Mouse (Mus musculus): ENCODE results near the gene Trmu. TPM values are rescaled to one million over a fixed set of nuclear protein-coding genes. Genes with fewer than 3 reads are reported as not detected.
"Not testable (repeated sequence)": the region's sequence is repeated elsewhere in the genome, so short reads cannot be mapped to it uniquely, and the experiment has no call there.

Trmu gene
- polyA plus RNA-seq, 1 experiment from 2014 or later, result 36.2 TPM

GRCm38 (mm10) chr15:85845071-85845470, 34.0 kb upstream of the Trmu start:
- no peaks in the 10 kb centered on the region for H3K4me1 ChIP-seq (ENCODE audit: control insufficient read depth, insufficient read depth, low read length)
- no peak overlapping the region for H3K4me3 ChIP-seq (replicated peaks; ENCODE audit: low read depth, low read length)
- no peaks in the 10 kb centered on the region for H3K36me3 ChIP-seq (ENCODE audit: control insufficient read depth, insufficient read depth, low read length)
- H3K9me3 ChIP-seq (ENCODE audit: control insufficient read depth, low read length), result no peaks in the 10 kb centered on the region
- H3K27me3 ChIP-seq (ENCODE audit: control insufficient read depth, insufficient read depth, low read length), result no peaks in the 10 kb centered on the region
- no peak for DNase-seq
- no peak overlapping the region for H3K27ac ChIP-seq (replicated peaks; ENCODE audit: low read depth, low read length)
- no peak overlapping the region for H3K4me2 ChIP-seq (ENCODE audit: low read length)
- ATAC-seq (ENCODE audit: low FRiP score, low TSS enrichment), result no peak
- no peak overlapping the region for H3K9ac ChIP-seq (replicated peaks; ENCODE audit: low read length)

- no peaks in the 10 kb centered on the region for H3K4me1 ChIP-seq (ENCODE audit: control insufficient read depth, insufficient read depth, low read length)
- 84% methylated on average over 12 of the region's 12 CpGs for WGBS
- no peak overlapping the region for H3K9ac ChIP-seq (replicated peaks; ENCODE audit: low read length)
- H3K36me3 ChIP-seq (ENCODE audit: control insufficient read depth, insufficient read depth, low read length), result no peaks in the 10 kb centered on the region
- H3K27me3 ChIP-seq (ENCODE audit: control insufficient read depth, insufficient read depth, low read length), result no peaks in the 10 kb centered on the region
- ATAC-seq (ENCODE audit: low FRiP score, low TSS enrichment) (no peak), DNase-seq (no peak)
- no peak overlapping the region for H3K27ac ChIP-seq (replicated peaks; ENCODE audit: low read depth, low read length)
- H3K4me3 ChIP-seq (replicated peaks; ENCODE audit: low read depth, low read length), result no peak overlapping the region
- no peaks in the 10 kb centered on the region for H3K9me3 ChIP-seq (ENCODE audit: control insufficient read depth, low read length)
- no peak overlapping the region for H3K4me2 ChIP-seq (ENCODE audit: low read length)
Measured at GRCm38 (mm10) chr15:85851656-85852392, 27.3 kb upstream of the Trmu start.

DNA sequence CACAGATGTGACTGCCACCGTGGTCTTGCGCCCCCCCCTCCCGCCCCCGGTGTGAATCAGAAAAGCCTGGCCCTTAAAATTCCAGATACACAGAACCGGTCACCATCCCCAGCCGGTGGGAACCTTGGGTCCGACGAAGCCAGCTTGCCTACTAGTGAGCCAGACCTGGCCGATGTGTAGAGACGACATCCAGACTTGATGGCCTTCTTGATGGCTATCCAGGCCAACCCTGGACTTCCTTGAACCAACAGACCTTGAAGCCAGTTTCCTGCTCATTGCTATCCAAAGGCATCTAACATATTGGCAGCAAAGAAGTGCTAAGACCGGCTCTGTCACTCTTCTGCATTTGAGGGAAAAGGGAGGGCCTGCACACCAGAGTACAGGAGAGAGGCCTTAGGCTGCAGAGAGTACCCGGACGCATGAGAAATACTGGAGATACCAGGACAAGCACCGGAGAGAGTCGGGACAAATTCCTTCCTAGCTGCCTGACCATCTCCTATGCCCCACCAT, 20.1 kb upstream of the Trmu start:
- Histone ChIP-seq H3K4me2 (ENCODE audit: low read length) (peak overlapping the region; percentile 91), H3K4me1 (ENCODE audit: control insufficient read depth, insufficient read depth, low read length) (peaks cover 17% of the 10 kb centered on the region), H3K9me3 (ENCODE audit: control insufficient read depth, low read length) (no peaks in the 10 kb centered on the region), H3K27me3 (ENCODE audit: control insufficient read depth, insufficient read depth, low read length) (no peaks in the 10 kb centered on the region), H3K9ac (replicated peaks; ENCODE audit: low read length) (peak overlapping the region; percentile 88), H3K36me3 (ENCODE audit: control insufficient read depth, insufficient read depth, low read length) (no peaks in the 10 kb centered on the region), H3K4me3 (replicated peaks; ENCODE audit: low read depth, low read length) (peak overlapping the region; percentile 47), H3K27ac (replicated peaks; ENCODE audit: low read depth, low read length) (peak overlapping the region; percentile 80)
- ATAC-seq (ENCODE audit: low FRiP score, low TSS enrichment), result no peak
- 10% methylated on average over 15 of the region's 15 CpGs for WGBS
- DNase-seq, result no peak

DNA sequence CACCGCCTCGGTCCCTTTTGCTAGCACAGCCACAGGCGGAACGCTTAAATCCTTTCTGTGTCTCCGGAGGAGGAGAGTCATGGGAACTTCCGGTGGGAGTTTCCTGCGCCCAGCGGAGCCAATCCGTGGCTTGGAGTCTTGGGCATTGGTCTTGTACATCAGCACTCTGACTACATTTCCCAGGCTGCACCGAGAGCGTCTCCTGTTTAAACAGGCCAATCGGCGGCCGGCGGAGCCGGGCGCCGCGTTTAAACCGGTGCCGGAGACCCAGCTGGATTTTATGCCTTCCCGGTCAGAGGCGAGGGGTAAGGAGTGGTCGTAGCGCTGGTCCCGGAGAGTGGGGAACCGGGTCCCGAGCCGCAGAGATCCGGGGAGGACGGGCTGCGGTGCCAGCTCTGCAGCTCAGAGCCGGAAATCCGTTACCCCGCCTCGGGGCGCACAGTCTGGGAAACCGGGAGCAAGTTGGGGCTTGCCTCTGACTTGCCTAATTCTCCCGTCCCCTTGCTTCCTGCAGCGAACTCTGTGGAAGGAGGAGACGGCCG, 19.6 kb upstream of the Trmu start, which contains the start of gene Gtse1:
Gtse1 (plus strand) TSS at position 256 of the 542 bp plus-strand sequence.
- H3K27ac ChIP-seq (replicated peaks; ENCODE audit: low read depth, low read length), result peak within 1 kb of the TSS; percentile 80
- H3K4me3 ChIP-seq (replicated peaks; ENCODE audit: low read depth, low read length), result peak within 1 kb of the TSS; percentile 47
- H3K9ac ChIP-seq (replicated peaks; ENCODE audit: low read length), result peak within 1 kb of the TSS; percentile 88
- H3K4me2 ChIP-seq (ENCODE audit: low read length), result peak within 1 kb of the TSS; percentile 91
- peak; percentile 96 for ATAC-seq (ENCODE audit: low FRiP score, low TSS enrichment)
- no peaks in the 10 kb centered on the region for H3K9me3 ChIP-seq (ENCODE audit: control insufficient read depth, low read length)
- peak; percentile 98 for DNase-seq
- WGBS, result under 1% methylated on average over 42 of the region's 42 CpGs
- H3K4me1 ChIP-seq (ENCODE audit: control insufficient read depth, insufficient read depth, low read length), result peaks cover 17% of the 10 kb centered on the region
- H3K36me3 ChIP-seq (ENCODE audit: control insufficient read depth, insufficient read depth, low read length), result 0 out of 2 replicates have a peak, but pooled peaks cover 3% of the 10 kb centered on the region
- no peaks in the 10 kb centered on the region for H3K27me3 ChIP-seq (ENCODE audit: control insufficient read depth, insufficient read depth, low read length)

- not testable (repeated sequence) for ATAC-seq (ENCODE audit: low FRiP score, low TSS enrichment); H3K9me3 ChIP-seq (ENCODE audit: control insufficient read depth, low read length); H3K27ac ChIP-seq (replicated peaks; ENCODE audit: low read depth, low read length); H3K4me3 ChIP-seq (replicated peaks; ENCODE audit: low read depth, low read length); H3K4me2 ChIP-seq (ENCODE audit: low read length); DNase-seq; H3K4me1 ChIP-seq (ENCODE audit: control insufficient read depth, insufficient read depth, low read length); H3K9ac ChIP-seq (replicated peaks; ENCODE audit: low read length); H3K27me3 ChIP-seq (ENCODE audit: control insufficient read depth, insufficient read depth, low read length)
- peaks cover 20% of the 10 kb centered on the region; the same call in 1 of the 2 replicates for H3K36me3 ChIP-seq (ENCODE audit: control insufficient read depth, insufficient read depth, low read length)
- WGBS, result 89% methylated on average over 7 of the region's 7 CpGs
Measured at GRCm38 (mm10) chr15:85865913-85866312, 13.2 kb upstream of the Trmu start.

GRCm38 (mm10) chr15:85867696-85868095, 11.4 kb upstream of the Trmu start:
- 49% methylated on average over 6 of the region's 6 CpGs for WGBS
- H3K27ac ChIP-seq (replicated peaks; ENCODE audit: low read depth, low read length), result no peak overlapping the region
- H3K36me3 ChIP-seq (ENCODE audit: control insufficient read depth, insufficient read depth, low read length), result peaks cover 26% of the 10 kb centered on the region
- no peaks in the 10 kb centered on the region for H3K27me3 ChIP-seq (ENCODE audit: control insufficient read depth, insufficient read depth, low read length)
- H3K4me2 ChIP-seq (ENCODE audit: low read length), result no peak overlapping the region
- H3K9me3 ChIP-seq (ENCODE audit: control insufficient read depth, low read length), result no peaks in the 10 kb centered on the region
- DNase-seq, result peak; percentile 83
- no peak overlapping the region for H3K9ac ChIP-seq (replicated peaks; ENCODE audit: low read length)
- H3K4me1 ChIP-seq (ENCODE audit: control insufficient read depth, insufficient read depth, low read length), result no peaks in the 10 kb centered on the region
- no peak overlapping the region for H3K4me3 ChIP-seq (replicated peaks; ENCODE audit: low read depth, low read length)
- no peak for ATAC-seq (ENCODE audit: low FRiP score, low TSS enrichment)

DNA sequence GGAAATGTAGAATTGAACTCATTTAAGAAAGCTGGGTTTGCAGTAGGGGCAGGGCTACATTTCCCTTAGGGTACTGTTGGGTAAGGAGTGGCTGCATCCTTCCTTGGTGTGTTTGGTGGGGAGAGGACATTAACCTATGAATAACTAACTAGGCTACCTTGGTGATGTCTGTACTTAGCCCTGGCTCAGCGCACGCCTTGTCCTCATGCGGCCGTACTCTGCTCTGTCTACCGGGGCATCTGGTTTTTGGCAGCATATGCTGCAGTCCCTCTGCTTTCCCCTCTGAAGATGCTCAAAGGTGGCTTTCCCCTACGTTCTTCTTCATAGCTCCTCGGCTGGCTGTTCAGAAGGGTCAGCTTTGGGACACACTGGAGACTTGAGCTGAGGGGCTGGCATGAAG, 1.8 kb upstream of the Trmu start:
- H3K4me2 ChIP-seq (ENCODE audit: low read length), result no peak overlapping the region
- no peak overlapping the region for H3K9ac ChIP-seq (replicated peaks; ENCODE audit: low read length)
- no peak overlapping the region for H3K4me3 ChIP-seq (replicated peaks; ENCODE audit: low read depth, low read length)
- no peaks in the 10 kb centered on the region for H3K9me3 ChIP-seq (ENCODE audit: control insufficient read depth, low read length)
- H3K27me3 ChIP-seq (ENCODE audit: control insufficient read depth, insufficient read depth, low read length), result no peaks in the 10 kb centered on the region
- H3K27ac ChIP-seq (replicated peaks; ENCODE audit: low read depth, low read length), result no peak overlapping the region
- no peak for DNase-seq
- H3K4me1 ChIP-seq (ENCODE audit: control insufficient read depth, insufficient read depth, low read length), result peaks cover 11% of the 10 kb centered on the region
- WGBS, result 94% methylated on average over 7 of the region's 7 CpGs
- ATAC-seq (ENCODE audit: low FRiP score, low TSS enrichment), result no peak
- H3K36me3 ChIP-seq (ENCODE audit: control insufficient read depth, insufficient read depth, low read length), result peaks cover 14% of the 10 kb centered on the region; the same call in 1 of the 2 replicates

DNA sequence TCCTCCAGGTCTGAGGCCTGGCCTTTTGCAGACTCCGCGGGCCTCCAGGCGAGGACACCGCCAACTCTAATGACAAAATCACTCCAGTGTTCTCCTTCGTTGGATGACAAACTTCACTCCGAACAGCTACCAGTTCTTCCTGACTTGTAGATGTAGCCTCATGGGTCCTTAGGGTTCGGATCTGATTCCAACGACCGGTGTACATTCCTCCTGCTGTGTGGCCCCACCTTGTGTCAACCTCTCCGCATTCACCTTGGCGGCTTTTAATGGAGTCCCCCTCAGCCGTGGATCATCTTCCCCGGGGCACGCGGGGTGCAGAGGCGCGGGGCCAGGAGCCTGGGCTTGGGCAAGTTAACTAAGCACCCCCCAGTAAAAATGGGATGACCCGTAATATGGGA, 385 bp downstream of the Trmu start:
- Histone ChIP-seq H3K27me3 (ENCODE audit: control insufficient read depth, insufficient read depth, low read length) (no peaks in the 10 kb centered on the region), H3K36me3 (ENCODE audit: control insufficient read depth, insufficient read depth, low read length) (peaks cover 31% of the 10 kb centered on the region), H3K27ac (replicated peaks; ENCODE audit: low read depth, low read length) (peak overlapping the region; percentile 90), H3K9me3 (ENCODE audit: control insufficient read depth, low read length) (no peaks in the 10 kb centered on the region), H3K9ac (replicated peaks; ENCODE audit: low read length) (peak overlapping the region; percentile 68), H3K4me1 (ENCODE audit: control insufficient read depth, insufficient read depth, low read length) (peaks cover 11% of the 10 kb centered on the region), H3K4me2 (ENCODE audit: low read length) (peak overlapping the region; percentile 97), H3K4me3 (replicated peaks; ENCODE audit: low read depth, low read length) (peak overlapping the region; percentile 55)
- DNase-seq (no peak), ATAC-seq (ENCODE audit: low FRiP score, low TSS enrichment) (peak; percentile 22; the same call in 1 of the 2 replicates)
- under 1% methylated on average over 18 of the region's 18 CpGs for WGBS

- no peak overlapping the region for H3K9ac ChIP-seq (replicated peaks; ENCODE audit: low read length)
- H3K4me1 ChIP-seq (ENCODE audit: control insufficient read depth, insufficient read depth, low read length), result no peaks in the 10 kb centered on the region
- no peak for ATAC-seq (ENCODE audit: low FRiP score, low TSS enrichment)
- H3K4me3 ChIP-seq (replicated peaks; ENCODE audit: low read depth, low read length), result no peak overlapping the region
- no peak overlapping the region for H3K27ac ChIP-seq (replicated peaks; ENCODE audit: low read depth, low read length)
- no peak for DNase-seq
- whole genome bisulfite sequencing, result 89% methylated on average over 5 of the region's 5 CpGs
- no peaks in the 10 kb centered on the region for H3K27me3 ChIP-seq (ENCODE audit: control insufficient read depth, insufficient read depth, low read length)
- H3K36me3 ChIP-seq (ENCODE audit: control insufficient read depth, insufficient read depth, low read length), result peaks cover 66% of the 10 kb centered on the region
- H3K9me3 ChIP-seq (ENCODE audit: control insufficient read depth, low read length), result no peaks in the 10 kb centered on the region
- H3K4me2 ChIP-seq (ENCODE audit: low read length), result no peak overlapping the region
Measured at GRCm38 (mm10) chr15:85885606-85886005, 6.5 kb downstream of the Trmu start.
